Mouse (Mus musculus) kidney, adult 2 months (tissue): Measurements from ENCODE around the gene Gjb3. TPM values are rescaled to one million over a fixed set of nuclear protein-coding genes. Genes with fewer than 3 reads are reported as not detected.

ENCODE experiments used
- DNase-seq: peaks from one replicate; pipeline ENCODE4 v3.0.0; 2021
- H3K27ac ChIP-seq: fragments of 200-500 bp; 2 replicates; pipeline ENCODE4 v1.5.1; 2012; ENCODE audit warnings: low read depth, low read length, control low read depth, inconsistent platforms; ENCODE audit not compliant: insufficient read depth
- H3K27me3 ChIP-seq: fragments of 200-500 bp; replicated peaks from 2 replicates; pipeline ENCODE4 v1.6.1; 2012; ENCODE audit warnings: mild to moderate bottlenecking, moderate library complexity, low read length, inconsistent platforms; ENCODE audit not compliant: control insufficient read depth, insufficient read depth
- H3K36me3 ChIP-seq: fragments of 200-500 bp; 2 replicates; pipeline ENCODE4 v1.6.1; 2012; ENCODE audit warnings: mild to moderate bottlenecking, moderate library complexity, low read length, inconsistent platforms; ENCODE audit not compliant: control insufficient read depth, insufficient read depth
- H3K4me1 ChIP-seq: fragments of 200-500 bp; 2 replicates; pipeline ENCODE4 v1.6.1; 2011; ENCODE audit warnings: low read length; ENCODE audit not compliant: control insufficient read depth, insufficient read depth
- H3K4me3 ChIP-seq: fragments of 200-500 bp; 2 replicates; pipeline ENCODE4 v1.5.1; 2011; ENCODE audit warnings: mild to moderate bottlenecking, low read depth, low read length, control low read depth; ENCODE audit not compliant: insufficient read depth
- CTCF ChIP-seq: fragments of 200-500 bp; conservative IDR thresholded peaks from 2 replicates; pipeline ENCODE4 v1.5.1; 2011; ENCODE audit warnings: low read depth, mild to moderate bottlenecking, control low read depth, low read length, moderate library complexity, mixed read lengths; ENCODE audit not compliant: insufficient read depth, insufficient read length
- POLR2A ChIP-seq: fragments of 200-500 bp; IDR thresholded peaks from one replicate; pipeline ENCODE4 v1.6.1; 2011; ENCODE audit warnings: low read depth, low read length, control low read depth
- WGBS: fragments of 180-500 bp; shearing (Covaris S2); methylation state at CpG from one replicate; pipeline ENCODE4 v1.1.7; 2018; 5-methylcytosine and 5-hydroxymethylcytosine counted together
- polyA plus RNA-seq: library from polyadenylated mRNA; depleted of rRNA; stranded (reverse); fragments of >200 nt; gene quantifications from 2 replicates; pipeline ENCODE4 v1.2.3, GENCODE M21; 2012

Gjb3 gene
- polyA plus RNA-seq, 1 experiment: 0.44 TPM

- Histone ChIP-seq H3K36me3 (no peaks in the 10 kb centered on the region), H3K27ac (no peak overlapping the region), H3K27me3 (no peaks in the 10 kb centered on the region; the same call in 1 of the 2 replicates), H3K4me1 (no peaks in the 10 kb centered on the region), H3K4me3 (no peak overlapping the region)
- no peak for TF ChIP-seq POLR2A
- TF ChIP-seq CTCF: no peak
- 48% methylated on average over 5 of the region's 5 CpGs for WGBS
- DNase-seq: no peak
These were observed 4.3 kb upstream of the Gjb3 start for GRCm38 (mm10) chr4:127334870-127335504.

GRCm38 (mm10) chr4:127331171-127331570 is 527 bp upstream of the Gjb3 start:
- 29% methylated on average over 13 of the region's 13 CpGs for WGBS
- no peak overlapping the region for H3K27ac ChIP-seq
- H3K4me3 ChIP-seq: no peak overlapping the region
- no peaks in the 10 kb centered on the region; the same call in 1 of the 2 replicates for H3K27me3 ChIP-seq
- H3K36me3 ChIP-seq: no peaks in the 10 kb centered on the region
- no peak for TF ChIP-seq CTCF
- TF ChIP-seq POLR2A: no peak
- no peak for DNase-seq
- H3K4me1 ChIP-seq: no peaks in the 10 kb centered on the region

- no peaks in the 10 kb centered on the region for H3K36me3 ChIP-seq
These were observed 893 bp downstream of the Gjb3 start for GRCm38 (mm10) chr4:127329751-127330150.

GRCm38 (mm10) chr4:127329046-127329445 is 1.6 kb downstream of the Gjb3 start:
- WGBS: 6% methylated on average over 3 of the region's 3 CpGs
- Histone ChIP-seq H3K36me3 (no peaks in the 10 kb centered on the region), H3K4me3 (no peak overlapping the region), H3K27ac (no peak overlapping the region), H3K27me3 (no peaks in the 10 kb centered on the region; the same call in 1 of the 2 replicates), H3K4me1 (no peaks in the 10 kb centered on the region)
- no peak for DNase-seq
- TF ChIP-seq CTCF (no peak), POLR2A (no peak)

More at GRCm38 (mm10) chr4:127329751-127330150, 893 bp downstream of the Gjb3 start:
- WGBS: 3% methylated on average over 13 of the region's 13 CpGs
- no peak for DNase-seq
- Histone ChIP-seq H3K27ac (no peak overlapping the region), H3K27me3 (no peaks in the 10 kb centered on the region; the same call in 1 of the 2 replicates), H3K4me1 (no peaks in the 10 kb centered on the region), H3K4me3 (no peak overlapping the region)
- TF ChIP-seq POLR2A (no peak), CTCF (no peak)

GRCm38 (mm10) chr4:127328378-127328777 is 2.3 kb downstream of the Gjb3 start:
- no peak overlapping the region for H3K4me3 ChIP-seq
- H3K36me3 ChIP-seq: no peaks in the 10 kb centered on the region
- TF ChIP-seq CTCF (no peak), POLR2A (no peak)
- no peak overlapping the region for H3K27ac ChIP-seq
- no peaks in the 10 kb centered on the region; the same call in 1 of the 2 replicates for H3K27me3 ChIP-seq
- no peaks in the 10 kb centered on the region for H3K4me1 ChIP-seq
- no peak for DNase-seq
- 58% methylated on average over 7 of the region's 7 CpGs for WGBS

GRCm38 (mm10) chr4:127327749-127328148 is 2.9 kb downstream of the Gjb3 start:
- Histone ChIP-seq H3K27ac (no peak overlapping the region), H3K36me3 (no peaks in the 10 kb centered on the region), H3K4me1 (no peaks in the 10 kb centered on the region), H3K4me3 (no peak overlapping the region), H3K27me3 (no peaks in the 10 kb centered on the region; the same call in 1 of the 2 replicates)
- no peak for DNase-seq
- WGBS: 61% methylated on average over 6 of the region's 6 CpGs
- TF ChIP-seq CTCF: no peak
- no peak for TF ChIP-seq POLR2A

GRCm38 (mm10) chr4:127327258-127327657 is 3.4 kb downstream of the Gjb3 start:
- H3K27ac ChIP-seq: no peak overlapping the region
- no peak for DNase-seq
- 48% methylated on average over 7 of the region's 7 CpGs for WGBS
- H3K4me1 ChIP-seq: no peaks in the 10 kb centered on the region
- TF ChIP-seq CTCF: no peak
- no peak for TF ChIP-seq POLR2A
- H3K27me3 ChIP-seq: no peaks in the 10 kb centered on the region; the same call in 1 of the 2 replicates
- H3K36me3 ChIP-seq: no peaks in the 10 kb centered on the region
- H3K4me3 ChIP-seq: no peak overlapping the region

GRCm38 (mm10) chr4:127325276-127325675 is 5.4 kb downstream of the Gjb3 start:
- TF ChIP-seq POLR2A (no peak), CTCF (no peak)
- DNase-seq: peak; percentile 70
- Histone ChIP-seq H3K27me3 (no peaks in the 10 kb centered on the region; the same call in 1 of the 2 replicates), H3K4me1 (no peaks in the 10 kb centered on the region), H3K36me3 (no peaks in the 10 kb centered on the region), H3K27ac (no peak overlapping the region), H3K4me3 (no peak overlapping the region)
- WGBS: 68% methylated on average over 5 of the region's 5 CpGs
